Mouse (Mus musculus): ENCODE results near the gene Trappc4.
"Not testable (repeated sequence)": the region's sequence is repeated elsewhere in the genome, so short reads cannot be mapped to it uniquely, and the experiment has no call there.

Trappc4 gene

DNA sequence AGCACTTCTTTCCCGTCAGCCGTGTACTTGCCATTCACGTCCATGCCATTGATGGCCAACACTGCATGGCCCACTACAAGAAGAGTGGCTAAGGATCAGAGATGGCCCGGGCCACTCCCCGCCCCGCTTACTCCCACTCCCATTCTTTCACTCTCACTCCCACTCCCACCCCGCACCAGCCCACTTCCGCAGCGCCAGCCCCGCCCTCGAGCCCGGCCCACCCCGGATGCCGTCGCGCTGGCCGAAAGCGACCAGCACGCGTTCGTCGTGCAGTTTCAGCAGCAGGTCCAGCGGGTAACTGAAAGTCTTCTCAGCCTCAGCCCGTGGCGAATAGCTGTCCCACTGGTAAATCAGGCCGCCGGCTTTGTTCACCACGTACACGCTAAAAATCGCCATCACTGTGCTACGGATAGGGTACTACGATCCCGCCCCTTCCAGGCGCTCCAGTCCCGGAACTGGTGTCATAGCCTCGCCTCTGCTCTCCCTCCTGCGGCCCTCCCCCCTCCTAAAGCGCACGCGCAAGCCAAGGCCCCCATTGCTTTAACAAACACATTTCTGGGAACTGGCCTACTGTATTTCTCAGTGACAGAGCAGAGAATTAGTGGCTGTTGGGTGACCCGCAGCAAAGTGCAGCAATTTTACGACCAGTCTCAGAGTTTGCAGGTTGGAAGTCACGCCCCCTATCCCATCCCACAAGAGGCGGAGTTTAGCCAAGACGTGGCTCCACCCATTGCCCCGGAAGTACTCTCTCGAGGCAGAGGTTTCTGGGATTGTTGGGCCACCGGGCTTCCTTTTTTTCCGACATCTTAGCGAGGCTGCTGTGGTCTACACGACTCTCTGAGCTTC is at the start of gene Trappc4, which contains the start of gene Rps25:
Gene Trappc4, minus strand, starts transcription at position 695 of the 846 bp plus-strand sequence.
Gene Rps25, plus strand, starts transcription at position 234 of the 846 bp plus-strand sequence.
- peak; percentile 93 for DNase-seq

DNA sequence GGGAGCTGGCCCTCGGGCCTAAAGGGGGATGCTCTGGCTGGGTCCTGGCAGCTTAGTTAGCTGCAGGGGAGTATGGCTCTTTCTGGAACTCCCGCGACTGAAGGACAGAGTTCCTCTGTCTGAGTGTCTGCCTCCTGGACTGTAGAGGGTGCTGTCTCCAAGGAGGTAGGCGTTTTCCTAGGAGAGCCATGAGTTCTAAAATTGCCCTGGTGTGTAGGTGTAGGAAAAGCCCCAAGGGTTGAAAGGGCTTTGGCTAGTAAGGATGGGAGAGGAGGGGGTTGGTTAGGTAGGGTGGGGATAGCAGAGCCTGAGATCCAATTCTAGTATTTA is 47.5 kb upstream of the Trappc4 start, which contains the start of gene Upk2:
Gene Upk2, minus strand, starts transcription at position 86 of the 330 bp plus-strand sequence.
- DNase-seq = no peak

DNA sequence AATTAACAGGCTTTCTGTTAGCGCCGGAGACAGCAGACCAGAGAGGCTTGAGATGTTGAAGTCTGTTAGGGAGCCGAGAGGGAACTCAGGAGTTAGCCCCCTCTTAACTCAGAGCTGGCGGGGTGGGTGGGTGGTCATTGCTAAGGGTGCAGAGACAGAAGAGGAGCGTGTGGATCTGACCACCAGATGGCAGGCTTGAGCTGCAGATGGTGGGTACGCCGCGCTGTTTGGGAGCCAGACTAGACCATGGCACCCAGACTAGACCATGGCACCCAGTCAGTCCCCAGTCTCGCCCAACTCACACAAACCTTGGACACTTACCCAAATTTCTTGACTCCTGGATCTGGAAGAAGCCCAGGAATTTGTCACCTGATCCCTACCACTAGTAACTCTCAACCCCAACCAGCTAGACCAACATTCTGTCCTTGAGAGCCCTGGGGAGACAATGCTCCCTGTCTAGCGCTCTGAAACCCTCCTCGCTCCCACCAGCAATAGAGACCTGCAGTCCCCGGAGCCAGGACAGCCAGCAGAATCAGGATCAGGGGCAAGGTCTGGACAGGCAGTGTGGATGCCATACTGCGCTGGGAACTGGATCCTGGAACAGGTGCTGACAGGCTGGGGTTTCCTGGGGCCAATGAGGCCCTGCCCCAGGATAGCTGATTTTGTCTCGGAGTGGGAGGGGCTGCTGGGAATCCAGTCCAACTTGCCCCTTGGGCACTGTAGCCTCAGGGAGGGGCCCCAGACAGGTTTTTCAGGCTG is 46.9 kb upstream of the Trappc4 start:
- peak; percentile 84 to 90 for DNase-seq

DNA sequence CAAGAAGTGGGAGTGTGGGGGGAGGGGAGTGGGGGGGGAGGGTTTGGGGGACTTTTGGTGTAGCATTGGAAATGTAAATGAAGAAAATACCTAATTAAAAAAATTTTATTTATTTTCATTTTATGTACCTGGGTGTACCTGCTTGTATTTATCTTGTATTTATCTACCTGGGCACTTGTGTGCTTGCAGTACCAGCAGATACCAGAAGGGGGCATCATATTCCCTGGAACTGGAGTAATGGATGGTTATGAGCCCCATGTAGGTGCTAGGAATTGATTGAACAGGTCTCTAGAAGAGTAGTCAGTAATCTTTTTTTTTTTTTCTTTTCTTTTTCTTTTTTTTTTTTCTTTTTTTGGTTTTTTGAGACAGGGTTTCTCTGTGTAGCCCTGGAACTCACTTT is 43.0 kb upstream of the Trappc4 start:
- peak in 1 of 2 experiments; percentile 18 for DNase-seq

DNA sequence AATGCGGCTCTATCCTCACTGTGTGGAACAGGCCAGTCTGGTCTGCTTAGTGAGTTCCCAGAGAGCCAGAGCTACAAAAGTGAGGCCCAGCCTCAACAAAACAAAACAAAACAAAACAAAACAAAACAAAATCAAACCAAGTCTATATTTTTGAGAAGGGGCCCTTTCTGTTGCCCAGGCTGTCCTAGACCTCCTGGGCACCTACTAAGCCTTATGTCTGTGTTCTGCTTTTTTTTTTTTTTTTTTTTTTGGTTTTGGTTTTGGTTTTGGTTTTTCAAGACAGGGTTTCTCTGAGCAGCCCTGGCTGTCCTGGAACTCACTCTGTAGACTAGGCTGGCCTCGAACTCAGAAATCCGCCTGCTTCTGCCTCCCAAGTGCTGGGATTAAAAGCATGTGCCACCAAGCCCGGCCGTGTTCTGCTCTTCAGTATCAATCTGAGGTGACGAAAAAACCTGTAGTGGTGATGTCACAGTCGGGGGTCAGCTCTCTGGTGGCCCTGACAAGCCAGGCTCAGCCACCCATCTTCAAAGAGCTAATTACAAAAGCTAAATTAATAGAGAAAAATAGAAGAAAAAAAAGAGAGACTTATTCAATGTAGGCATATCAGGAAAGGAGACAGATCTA is 37.1 kb upstream of the Trappc4 start:
- not testable (repeated sequence) for DNase-seq

DNA sequence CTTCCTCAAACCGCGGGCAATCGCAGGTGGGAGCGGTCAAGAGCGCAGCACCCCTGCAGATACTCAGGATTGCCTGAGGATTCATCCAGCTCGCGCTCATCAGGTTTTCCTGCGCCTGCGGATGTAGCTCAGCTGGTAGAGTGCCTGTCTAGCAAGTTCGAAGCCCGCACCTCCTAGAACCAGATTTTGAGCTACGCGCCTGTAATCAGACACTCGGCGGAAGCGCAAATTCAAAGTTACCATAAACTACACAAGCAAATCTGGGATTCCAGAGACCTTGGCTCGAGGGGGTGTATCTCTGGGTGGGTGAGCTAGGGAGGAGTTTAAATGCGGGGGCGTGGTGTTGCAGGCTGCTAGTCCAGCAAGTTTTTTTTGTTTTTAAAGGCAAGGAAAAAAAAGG is 33.6 kb upstream of the Trappc4 start, which contains the start of gene Foxr1:
Gene Foxr1, minus strand, starts transcription at position 176 of the 400 bp plus-strand sequence.
- DNase-seq = no peak

DNA sequence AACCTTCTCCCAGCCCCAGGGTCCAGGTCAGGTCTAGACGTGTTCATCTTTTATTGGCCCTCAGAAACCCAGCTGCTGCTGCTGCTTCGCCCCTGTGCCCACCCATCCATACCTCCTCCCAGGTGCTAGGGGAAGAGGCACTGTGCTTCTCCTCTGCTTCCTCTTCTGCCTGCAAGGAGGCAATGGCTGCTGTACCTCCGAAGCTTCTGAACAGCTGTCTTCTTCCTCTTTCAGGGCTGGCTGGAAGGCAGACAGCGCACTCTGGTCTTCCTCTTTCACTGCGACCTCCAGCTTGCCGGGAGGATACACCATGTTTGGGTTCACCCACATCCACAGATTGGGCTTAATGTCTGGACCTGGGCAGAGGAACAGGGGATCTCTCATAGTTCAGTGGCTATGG is 28.3 kb upstream of the Trappc4 start:
- DNase-seq = no peak

DNA sequence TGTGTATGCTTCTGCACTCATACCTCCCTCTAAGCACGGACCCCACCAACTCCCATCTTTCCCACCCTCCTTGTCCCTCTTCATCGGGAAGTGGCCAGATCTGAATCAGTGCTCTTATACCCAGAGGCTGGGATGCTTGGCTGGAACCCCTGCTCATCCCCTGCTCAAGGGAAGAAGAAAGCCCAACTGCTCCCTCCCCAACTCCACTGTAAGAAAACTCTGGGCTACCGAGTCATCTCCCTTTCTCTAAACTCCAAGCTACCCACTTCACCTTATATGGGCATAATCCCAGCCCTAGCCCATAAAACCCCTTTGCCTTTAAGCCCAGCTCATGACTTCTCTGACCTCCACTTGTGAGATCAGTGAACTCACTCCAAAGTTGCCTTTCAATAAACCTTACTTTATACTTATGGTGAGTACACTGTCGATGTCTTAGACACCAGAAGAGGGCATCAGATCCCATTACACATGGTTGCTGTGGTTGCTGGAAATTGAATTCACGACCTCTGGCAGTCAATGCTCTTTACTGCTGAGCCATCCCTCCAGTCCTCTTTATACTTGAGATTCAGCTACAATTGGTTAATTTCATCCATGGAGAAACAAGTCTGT is 25.3 kb upstream of the Trappc4 start:
- DNase-seq = no peak

DNA sequence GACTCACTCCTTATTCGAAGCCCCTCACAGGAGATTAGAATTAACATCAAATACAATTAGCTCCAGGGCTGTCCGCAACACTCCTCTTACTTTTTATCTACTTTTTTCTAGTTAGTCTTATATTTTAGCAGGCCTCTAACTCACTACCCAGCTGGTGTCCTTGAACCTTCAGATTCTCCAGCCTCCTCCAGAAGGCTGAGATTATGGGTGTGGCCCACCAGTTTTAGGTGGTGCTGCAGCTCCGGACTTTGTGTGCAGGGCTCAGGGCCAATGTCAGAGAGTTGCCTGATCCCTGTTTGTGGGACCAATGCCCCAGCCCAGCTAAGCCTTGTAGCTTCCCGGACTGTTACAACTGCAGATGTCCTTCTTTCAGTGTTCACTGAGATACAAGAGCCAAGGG is 16.2 kb upstream of the Trappc4 start:
- no peak for DNase-seq

DNA sequence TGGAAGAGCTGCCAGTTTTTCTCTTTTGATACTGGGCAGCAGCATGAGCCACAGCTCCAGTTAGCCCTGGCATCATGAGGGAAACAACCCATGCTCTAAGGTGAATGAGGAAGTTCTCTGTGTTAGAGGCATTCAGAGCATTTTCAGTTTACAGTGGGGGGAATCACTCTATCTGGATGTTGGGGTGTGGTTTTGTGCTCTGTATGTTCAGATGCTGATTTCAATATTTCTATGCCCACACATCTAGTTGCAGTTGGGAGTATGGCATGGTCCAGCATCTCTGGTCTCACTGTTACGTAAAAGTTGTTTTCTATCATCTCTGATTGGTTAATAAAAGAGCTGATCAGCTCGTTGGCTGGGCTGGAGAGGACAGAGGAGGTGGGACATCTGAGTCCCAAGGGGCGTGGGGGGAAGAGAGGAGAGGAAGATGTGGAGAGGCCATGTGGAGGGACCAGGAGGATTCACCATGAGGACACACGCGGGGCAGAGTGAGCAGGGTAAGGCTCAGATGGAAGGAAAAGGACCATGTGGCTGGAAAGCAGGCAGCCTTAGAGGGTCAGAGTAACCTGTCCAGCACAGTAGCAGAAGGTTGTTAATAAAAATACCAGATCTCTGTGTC is 13.0 kb upstream of the Trappc4 start:
- no peak for DNase-seq

DNA sequence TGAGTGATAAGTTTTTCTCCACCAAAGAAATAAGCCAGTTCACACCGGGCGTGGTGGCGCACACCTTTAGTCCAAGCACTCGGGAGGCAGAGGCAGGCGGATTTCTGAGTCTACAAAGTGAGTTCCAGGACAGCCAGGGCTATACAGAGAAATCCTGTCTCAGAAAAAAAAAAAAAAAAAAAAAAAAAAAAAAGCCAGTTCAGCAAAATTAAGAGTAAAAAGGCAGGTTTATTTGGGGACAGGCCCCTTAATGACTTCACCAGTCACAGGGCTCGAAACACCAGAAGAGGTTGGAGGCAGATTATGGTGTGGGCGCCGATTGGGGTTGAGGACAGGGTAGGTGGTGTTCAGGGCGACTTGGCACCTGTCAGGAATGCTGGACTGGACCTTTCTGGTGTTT is 12.3 kb upstream of the Trappc4 start:
- not testable (repeated sequence) for DNase-seq

DNA sequence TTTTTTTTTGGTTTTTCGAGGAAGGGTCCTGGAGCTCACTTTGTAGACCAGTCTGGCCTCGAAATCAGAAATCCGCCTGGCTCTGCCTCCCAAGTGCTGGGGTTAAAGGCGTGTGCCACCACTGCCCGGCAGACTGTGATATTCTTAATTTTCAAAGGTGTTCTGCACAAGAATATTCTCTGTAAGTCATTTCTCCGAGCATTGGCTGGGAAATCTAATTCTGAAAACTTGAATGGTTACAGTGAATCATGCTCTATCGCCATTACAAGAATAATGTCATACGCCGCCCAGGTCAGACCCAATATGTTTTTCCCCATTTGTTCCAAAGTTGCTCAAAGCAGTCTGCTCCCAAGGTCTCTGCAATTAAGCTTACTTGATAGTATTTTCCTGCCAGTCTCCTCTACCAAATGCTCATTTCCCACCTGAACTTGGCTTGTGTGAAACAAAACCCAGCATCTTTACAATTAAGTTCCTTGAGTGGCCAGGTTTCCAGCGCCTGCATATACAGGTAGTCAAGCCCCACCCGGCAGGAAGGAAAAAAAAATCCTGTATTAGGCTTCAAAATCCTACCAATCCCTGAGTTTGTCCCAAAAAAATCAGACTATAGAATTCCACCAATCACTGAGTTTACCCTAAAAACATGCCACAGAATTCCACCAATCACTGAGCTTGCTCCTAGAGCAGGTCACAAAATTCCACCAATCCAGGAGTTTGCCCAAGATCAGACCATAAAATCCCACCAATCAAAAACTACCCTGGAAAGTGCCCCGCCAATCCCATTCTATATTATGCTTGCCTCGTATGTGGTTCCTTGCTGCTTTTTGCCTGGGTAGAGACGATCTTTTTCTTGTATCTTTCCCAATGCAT is 11.4 kb upstream of the Trappc4 start, which contains the start of gene Ccdc84:
Gene Ccdc84, minus strand, starts transcription at position 51 of the 867 bp plus-strand sequence.
- peak; percentile 23 to 38 for DNase-seq

DNA sequence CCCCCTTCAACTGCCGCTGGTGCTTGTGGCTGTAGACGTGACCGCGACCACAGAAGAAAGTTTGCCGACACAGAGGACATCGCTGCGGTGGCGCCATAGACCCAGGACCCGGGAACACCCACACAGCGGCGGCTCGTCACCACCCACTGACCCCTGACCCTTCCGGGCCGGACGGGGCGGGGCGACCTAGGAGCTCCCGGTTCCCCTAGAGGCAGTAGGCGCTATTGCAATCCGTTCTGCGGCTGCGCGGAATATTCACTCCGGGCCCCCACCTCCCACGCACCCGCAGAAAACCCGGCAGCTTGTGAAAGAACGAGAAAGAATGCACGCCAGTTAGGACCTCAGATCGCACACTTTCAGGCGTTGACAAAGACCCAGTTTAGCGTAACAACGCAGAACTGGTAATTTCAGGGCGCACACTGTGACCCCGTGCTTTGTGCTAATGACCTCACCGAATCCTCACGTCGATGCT is 10.5 kb upstream of the Trappc4 start:
- DNase-seq = peak; percentile 95 to 97

DNA sequence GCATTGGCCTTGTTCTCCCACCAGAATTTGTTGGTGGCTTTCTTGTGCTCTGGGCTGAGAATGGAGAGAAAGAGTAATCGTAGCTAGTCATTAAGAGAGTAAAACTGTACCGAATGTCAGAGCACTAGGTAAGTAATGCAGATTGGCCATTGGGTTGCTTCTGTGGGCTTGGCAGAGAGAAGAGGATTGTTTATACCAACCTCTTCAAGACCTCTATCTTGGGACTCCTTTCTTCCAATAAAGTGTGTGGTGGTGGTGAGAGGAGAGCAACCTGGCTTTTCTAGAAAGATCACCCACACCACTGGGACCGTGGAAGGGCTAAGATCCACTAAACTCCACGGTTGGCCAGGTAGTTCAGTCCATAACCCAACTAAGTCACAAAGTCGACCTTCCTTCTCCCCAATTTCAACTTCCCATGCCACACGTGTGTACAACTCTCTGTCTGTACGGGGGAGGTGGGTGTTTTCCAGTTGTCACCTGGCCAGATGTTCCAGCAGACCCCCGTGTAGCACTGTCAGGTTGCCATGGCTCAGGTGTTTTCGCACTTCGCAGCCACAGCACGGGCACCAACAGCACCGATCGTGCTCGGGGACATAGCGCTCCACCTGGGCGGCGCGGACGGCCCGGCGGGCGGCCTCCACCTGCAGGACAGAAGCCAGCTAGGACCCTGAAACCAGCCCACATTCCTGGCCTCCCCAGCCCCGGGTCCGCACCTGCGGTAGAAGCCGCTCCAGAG is 9.9 kb upstream of the Trappc4 start:
- DNase-seq = no peak

DNA sequence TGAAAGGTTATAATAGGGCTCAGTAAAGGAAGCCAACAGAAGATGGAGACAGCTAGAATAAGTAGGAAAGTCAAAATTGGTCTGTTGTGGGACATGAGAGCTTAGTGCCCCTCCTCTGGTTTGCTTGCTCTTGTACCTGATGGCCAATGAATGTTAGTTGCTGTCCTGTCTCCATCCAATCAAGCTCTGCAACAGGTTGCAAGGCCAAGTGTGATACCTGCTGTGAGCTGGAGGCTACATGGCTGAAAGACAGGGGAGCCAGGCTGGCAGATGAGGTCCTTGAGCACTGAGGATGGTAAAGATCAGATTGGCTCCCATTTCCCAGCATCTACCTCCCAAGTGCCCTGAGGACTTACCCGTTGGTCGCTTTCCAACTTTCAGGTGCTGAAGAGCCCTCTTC is 5.4 kb upstream of the Trappc4 start:
- no peak for DNase-seq

DNA sequence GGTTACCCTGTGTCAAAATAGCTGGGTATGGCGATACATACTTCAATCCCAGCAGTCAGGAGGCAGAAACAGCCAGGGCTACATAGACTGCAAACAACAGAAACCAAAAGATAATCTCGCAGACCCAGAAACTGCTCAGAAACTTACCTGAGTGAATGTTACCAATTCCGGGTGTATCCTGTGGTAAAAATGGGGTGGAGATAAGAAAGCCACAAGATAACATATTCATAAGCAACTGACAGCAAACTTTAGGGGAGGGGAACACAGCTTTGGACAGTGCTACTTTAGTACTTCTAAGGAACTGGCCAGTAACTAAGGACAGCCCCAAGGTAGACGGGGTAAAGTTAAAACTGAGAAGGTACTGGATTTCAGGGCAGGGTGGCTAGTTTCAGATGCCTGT is 4.9 kb upstream of the Trappc4 start:
- DNase-seq = no peak

DNA sequence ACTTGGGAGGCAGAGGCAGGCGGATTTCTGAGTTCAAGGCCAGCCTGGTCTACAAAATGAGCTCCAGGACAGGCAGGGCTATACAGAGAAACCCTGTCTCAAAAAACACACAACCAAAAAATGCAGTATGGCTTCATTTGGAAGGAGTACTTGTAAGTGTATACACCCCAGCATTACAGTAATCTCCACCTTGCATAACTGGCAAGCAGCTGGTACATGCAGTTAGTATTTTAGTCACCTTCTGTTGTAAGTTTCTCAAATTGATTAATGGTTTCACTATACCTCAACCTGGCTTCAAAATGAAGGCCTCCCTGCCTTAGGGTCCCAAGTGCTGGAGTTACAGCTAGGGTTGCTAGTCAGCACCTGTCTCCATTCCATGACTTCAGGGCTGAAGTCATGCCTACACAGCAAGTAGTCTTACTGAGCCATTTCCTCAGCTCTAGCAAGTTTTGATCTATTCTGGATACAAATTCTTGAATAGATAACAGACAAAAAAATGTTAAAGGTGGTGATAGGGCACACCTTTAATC is 4.3 kb upstream of the Trappc4 start:
- DNase-seq = no peak

DNA sequence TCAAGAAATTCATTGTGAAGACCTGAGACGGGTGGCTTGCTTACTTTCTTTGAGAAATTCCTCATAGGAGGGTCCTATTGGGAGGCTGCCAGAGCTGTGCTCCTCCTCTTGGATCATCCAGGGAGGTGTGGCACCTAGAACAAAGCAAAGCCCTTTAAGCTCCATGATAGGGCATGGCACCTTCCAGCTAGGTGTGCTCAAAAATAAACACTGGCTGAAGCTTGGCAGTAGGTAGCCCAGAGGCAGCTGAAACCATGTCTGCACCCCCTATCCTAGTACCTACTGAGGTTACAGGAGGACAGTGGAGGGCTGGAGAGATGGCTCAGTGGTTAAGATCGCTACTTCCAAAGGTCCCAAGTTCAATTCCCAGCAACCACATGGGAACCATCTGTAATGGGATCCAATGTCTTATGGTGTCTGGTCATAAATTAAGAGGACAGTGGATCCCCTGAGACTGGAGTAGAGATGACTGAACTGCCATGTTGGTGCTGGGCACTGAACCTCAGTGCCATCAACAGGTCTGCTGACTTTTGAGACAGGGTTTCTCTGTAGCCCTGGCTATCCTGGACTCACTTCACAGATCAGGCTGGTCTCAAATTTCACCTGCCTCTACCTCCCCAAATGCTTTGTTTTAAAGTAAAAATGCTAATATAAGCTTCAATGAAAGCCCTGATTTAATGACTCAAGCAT is 3.4 kb upstream of the Trappc4 start:
- DNase-seq = no peak

DNA sequence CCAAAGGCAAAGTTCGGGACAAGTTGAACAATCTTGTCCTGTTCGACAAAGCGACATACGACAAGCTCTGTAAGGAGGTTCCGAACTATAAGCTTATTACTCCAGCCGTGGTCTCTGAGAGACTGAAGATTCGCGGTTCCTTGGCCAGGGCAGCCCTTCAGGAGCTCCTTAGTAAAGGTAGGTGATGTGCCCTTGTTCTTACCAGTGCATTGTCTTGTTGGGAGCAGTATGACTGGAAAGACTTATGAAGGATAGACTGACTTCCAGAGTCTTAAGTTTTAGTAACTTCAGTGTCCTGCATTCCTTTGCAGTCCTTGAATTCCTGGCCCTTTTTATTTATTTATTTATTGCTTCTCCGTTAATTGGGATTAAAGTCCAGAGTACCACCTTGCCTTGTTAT is 1.3 kb upstream of the Trappc4 start:
- DNase-seq = not testable (repeated sequence)

DNA sequence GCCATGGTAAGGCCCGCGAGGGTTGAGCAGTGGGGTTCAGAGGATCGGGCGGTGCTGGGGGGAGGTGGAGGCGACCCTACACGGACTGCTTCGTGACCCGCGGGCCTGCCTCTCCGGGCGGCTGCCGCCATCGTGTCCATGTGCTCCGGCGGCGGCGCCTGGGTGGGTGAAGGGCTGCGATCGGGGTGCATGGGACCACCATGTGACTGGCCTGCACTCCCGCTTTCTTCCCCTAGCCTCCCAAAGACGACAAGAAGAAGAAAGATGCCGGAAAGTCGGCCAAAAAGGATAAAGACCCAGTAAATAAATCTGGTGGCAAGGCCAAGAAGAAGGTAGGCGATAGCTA is 325 bp upstream of the Trappc4 start:
- no peak for DNase-seq

Data from cerebellum, adult 18-20 months (tissue).